Mouse (Mus musculus) small intestine, adult 2 months (tissue): ENCODE measurements at regions not wholly inside any gene's neighbourhood (a gene's known extent, or its start where the extent isn't known, plus 50 kb on each side); places are given as distances from the start of the nearest gene placed in this dataset.

Experiments used
- H3K27ac ChIP-seq: fragments of 200-500 bp; 2 replicates; pipeline ENCODE4 v1.5.1; 2012; ENCODE audit warnings: low read depth, low read length, control low read depth, inconsistent platforms; ENCODE audit not compliant: insufficient read depth
- H3K27me3 ChIP-seq: fragments of 200-500 bp; 2 replicates; pipeline ENCODE4 v1.6.1; 2012; ENCODE audit warnings: mild to moderate bottlenecking, moderate library complexity, low read length, inconsistent platforms; ENCODE audit not compliant: control insufficient read depth, insufficient read depth
- H3K36me3 ChIP-seq: fragments of 200-500 bp; 2 replicates; pipeline ENCODE4 v1.6.1; 2012; ENCODE audit warnings: mild to moderate bottlenecking, low read length, control low read depth, inconsistent platforms; ENCODE audit not compliant: control insufficient read depth, insufficient read depth
- H3K4me1 ChIP-seq: fragments of 200-500 bp; 2 replicates; pipeline ENCODE4 v1.6.1; 2012; ENCODE audit warnings: low read length, inconsistent platforms, mixed read lengths; ENCODE audit not compliant: control insufficient read depth, insufficient read depth, insufficient read length
- H3K4me3 ChIP-seq: fragments of 200-500 bp; 2 replicates; pipeline ENCODE4 v1.5.1; 2012; ENCODE audit warnings: low read depth, mild to moderate bottlenecking, control low read depth, inconsistent platforms, low read length, moderate library complexity
- CTCF ChIP-seq: fragments of 200-500 bp; IDR thresholded peaks from 2 replicates; pipeline ENCODE4 v1.5.1; 2012; ENCODE audit warnings: low read depth, mild to moderate bottlenecking, control low read depth, inconsistent platforms, low read length, moderate library complexity, mixed read lengths; ENCODE audit not compliant: insufficient replicate concordance, insufficient read length; ENCODE audit errors: extremely low read depth
- POLR2A ChIP-seq: fragments of 200-500 bp; IDR thresholded peaks from 2 replicates; pipeline ENCODE4 v1.6.1; 2012; ENCODE audit warnings: low read depth, mild to moderate bottlenecking, control low read depth, inconsistent platforms, low read length, moderate library complexity
- WGBS: fragments of 180-500 bp; shearing (Covaris S2); methylation state at CpG from one replicate; pipeline ENCODE4 v1.1.7; 2018; 5-methylcytosine and 5-hydroxymethylcytosine counted together

DNA sequence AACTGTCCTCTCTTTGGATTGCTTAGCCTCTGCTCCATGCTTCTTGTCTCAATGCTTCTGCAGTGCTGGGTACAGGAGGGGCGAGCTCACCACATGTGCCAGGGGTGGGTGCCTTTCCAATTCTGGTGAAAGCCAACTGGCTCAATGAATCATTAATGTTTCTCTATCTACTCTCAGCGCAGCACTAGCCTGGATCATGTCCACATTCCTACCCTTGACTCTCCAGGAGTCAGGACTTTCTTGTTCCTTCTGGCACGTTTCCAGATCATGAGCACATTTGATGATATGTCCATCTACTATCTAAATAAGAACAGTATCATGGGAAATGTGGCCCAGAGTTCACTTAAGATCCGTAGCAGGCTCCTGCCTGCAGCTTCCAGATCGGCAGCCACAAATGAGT, 80.8 kb downstream of the Mterf1b start:
- TF ChIP-seq POLR2A (no peak), CTCF (no peak)
- no peaks in the 10 kb centered on the region for H3K36me3 ChIP-seq
- H3K27ac ChIP-seq = no peak overlapping the region
- H3K4me1 ChIP-seq = no peaks in the 10 kb centered on the region
- H3K27me3 ChIP-seq = no peaks in the 10 kb centered on the region
- H3K4me3 ChIP-seq = no peak overlapping the region
- WGBS = 52% methylated on average over 5 of the region's 5 CpGs

DNA sequence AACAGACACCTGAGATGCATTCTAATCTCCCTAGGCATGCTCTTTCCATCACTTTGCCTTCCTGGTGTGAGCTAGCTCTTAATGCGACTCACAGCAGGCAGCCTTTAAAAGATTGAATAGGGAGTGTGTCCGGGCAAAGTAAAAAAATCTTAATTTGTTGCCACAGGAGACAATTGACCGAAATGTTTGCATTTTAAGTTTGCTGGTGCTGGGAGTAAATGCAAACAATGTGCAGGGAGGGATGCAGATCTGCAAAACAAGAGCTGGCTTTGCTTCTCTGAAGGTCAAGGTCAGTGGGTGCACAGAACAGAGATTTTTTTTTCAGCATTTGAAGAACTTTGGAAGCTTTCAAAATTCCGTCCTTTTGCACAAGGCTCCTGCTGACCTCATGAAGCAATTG, 111.4 kb downstream of the Mterf1b start:
- H3K4me1 ChIP-seq = no peaks in the 10 kb centered on the region
- 42% methylated on average over 4 of the region's 4 CpGs for whole genome bisulfite sequencing
- no peaks in the 10 kb centered on the region for H3K36me3 ChIP-seq
- H3K27ac ChIP-seq = no peak overlapping the region
- H3K27me3 ChIP-seq = no peaks in the 10 kb centered on the region
- H3K4me3 ChIP-seq = no peak overlapping the region
- TF ChIP-seq CTCF = no peak
- no peak for TF ChIP-seq POLR2A

- Histone ChIP-seq H3K36me3 (no peaks in the 10 kb centered on the region), H3K27ac (no peak overlapping the region), H3K27me3 (no peaks in the 10 kb centered on the region), H3K4me3 (no peak overlapping the region), H3K4me1 (no peaks in the 10 kb centered on the region)
- no peak for TF ChIP-seq CTCF
- 72% methylated on average over 5 of the region's 5 CpGs for WGBS
Measured at GRCm38 (mm10) chr5:4304201-4304600, 112.0 kb downstream of the Mterf1b start.

- no peak overlapping the region for H3K27ac ChIP-seq
- 72% methylated on average over 5 of the region's 5 CpGs for WGBS
- no peaks in the 10 kb centered on the region for H3K27me3 ChIP-seq
- no peak for TF ChIP-seq CTCF
- no peak for TF ChIP-seq POLR2A
- no peak overlapping the region for H3K4me3 ChIP-seq
- no peaks in the 10 kb centered on the region for H3K4me1 ChIP-seq
- no peaks in the 10 kb centered on the region for H3K36me3 ChIP-seq
Measured at GRCm38 (mm10) chr5:4308514-4308913, 116.3 kb downstream of the Mterf1b start.

- no peak overlapping the region for H3K27ac ChIP-seq
- 64% methylated on average over 4 of the region's 4 CpGs for WGBS
- H3K36me3 ChIP-seq = no peaks in the 10 kb centered on the region
- no peak overlapping the region for H3K4me3 ChIP-seq
- no peak for TF ChIP-seq POLR2A
- no peak for TF ChIP-seq CTCF
- no peaks in the 10 kb centered on the region for H3K4me1 ChIP-seq
- H3K27me3 ChIP-seq = no peaks in the 10 kb centered on the region
Measured at GRCm38 (mm10) chr5:4311169-4311568, 119.0 kb downstream of the Mterf1b start.

- H3K27ac ChIP-seq = no peak overlapping the region
- H3K4me3 ChIP-seq = no peak overlapping the region
- 66% methylated on average over 4 of the region's 4 CpGs for whole genome bisulfite sequencing
- no peaks in the 10 kb centered on the region for H3K4me1 ChIP-seq
- no peaks in the 10 kb centered on the region for H3K27me3 ChIP-seq
- H3K36me3 ChIP-seq = no peaks in the 10 kb centered on the region
- TF ChIP-seq POLR2A = no peak
- no peak for TF ChIP-seq CTCF
Measured at GRCm38 (mm10) chr5:4311599-4311998, 119.4 kb downstream of the Mterf1b start.

DNA sequence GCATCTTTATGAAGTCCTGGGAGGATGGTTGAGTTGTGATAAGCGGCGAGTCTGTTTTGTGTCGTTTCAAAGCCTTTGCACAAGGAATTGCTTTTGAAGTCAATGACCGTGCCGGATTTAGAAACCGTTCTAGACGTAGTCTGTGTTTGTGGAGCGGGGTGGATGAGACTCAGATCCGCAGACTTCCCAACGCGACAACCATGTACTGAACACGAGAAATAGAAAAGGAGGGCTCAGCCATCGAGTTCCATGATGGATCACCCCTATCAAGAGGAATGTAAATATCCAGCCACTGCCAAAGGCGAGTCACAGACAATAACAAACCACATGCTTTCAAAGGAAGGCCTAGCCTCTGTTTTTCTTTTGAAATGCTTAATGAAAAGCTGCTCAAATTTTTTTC, 120.5 kb downstream of the Mterf1b start:
- Histone ChIP-seq H3K27me3 (no peaks in the 10 kb centered on the region), H3K4me3 (no peak overlapping the region), H3K36me3 (no peaks in the 10 kb centered on the region), H3K27ac (no peak overlapping the region), H3K4me1 (no peaks in the 10 kb centered on the region)
- no peak for TF ChIP-seq CTCF
- no peak for TF ChIP-seq POLR2A
- WGBS = 62% methylated on average over 14 of the region's 14 CpGs
